Mouse (Mus musculus): Measurements from ENCODE around the gene 1700067K01Rik. TPM values are rescaled to one million over a fixed set of nuclear protein-coding genes. Genes with fewer than 3 reads are reported as not detected.
A peak's percentile ranks its signal among the peaks of the same experiment; 100 is the strongest.

The 1700067K01Rik gene
- polyA plus RNA-seq, 1 experiment from 2014 or later = 0.73 TPM

DNA sequence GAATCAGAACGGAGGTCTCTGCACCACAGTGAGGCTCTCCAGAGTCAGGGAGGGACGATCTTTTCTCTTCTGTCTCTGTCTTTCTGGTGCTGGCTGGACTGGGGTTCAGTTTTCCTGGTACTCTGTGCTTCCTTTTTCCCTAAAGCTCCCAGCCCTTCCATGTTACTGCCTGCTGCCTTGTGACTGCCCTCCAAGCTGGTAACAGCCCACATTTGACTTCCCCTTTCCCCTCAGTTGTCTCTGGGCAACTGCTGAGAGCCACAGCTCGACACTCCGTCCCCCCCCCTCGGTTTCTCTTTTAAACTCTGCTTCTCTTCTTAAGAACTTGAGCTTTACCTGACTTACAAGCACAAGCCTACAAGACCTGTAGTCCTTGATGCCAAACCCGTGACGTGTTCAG, 12.1 kb upstream of the 1700067K01Rik start:
- H3K36me3 ChIP-seq = peaks cover 88% of the 10 kb centered on the region
- ATAC-seq (ENCODE audit: insufficient number of reproducible peaks, insufficient read depth, low FRiP score, low TSS enrichment, low read depth) = no peak
- WGBS = 88% methylated on average over 7 of the region's 7 CpGs

DNA sequence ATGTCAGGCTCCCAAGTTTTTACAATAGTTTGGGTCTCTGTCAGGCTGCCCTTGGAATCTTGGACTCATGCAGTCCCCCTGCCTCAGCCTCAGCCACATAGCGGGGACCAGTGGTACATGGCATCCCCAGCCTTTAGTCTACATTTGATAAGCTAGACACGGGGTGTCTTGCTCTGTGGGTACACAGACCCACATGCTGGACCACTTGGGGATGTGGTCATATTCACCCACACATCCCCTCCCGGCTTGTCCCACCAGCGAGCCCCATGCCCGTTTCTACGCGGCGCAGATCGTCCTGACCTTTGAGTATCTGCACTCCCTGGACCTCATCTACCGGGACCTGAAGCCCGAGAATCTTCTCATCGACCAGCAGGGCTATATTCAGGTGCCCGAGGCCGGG, 11.1 kb upstream of the 1700067K01Rik start:
- 92% methylated on average over 14 of the region's 14 CpGs for WGBS
- no peak overlapping the region for H3K9ac ChIP-seq
- no peak overlapping the region for H3K27ac ChIP-seq
- H3K9me3 ChIP-seq = no peaks in the 10 kb centered on the region
- no peak overlapping the region for H3K4me2 ChIP-seq
- no peak overlapping the region for H3K4me3 ChIP-seq
- no peaks in the 10 kb centered on the region for H3K4me1 ChIP-seq
- no peaks in the 10 kb centered on the region for H3K27me3 ChIP-seq
- no peak for ATAC-seq (ENCODE audit: insufficient number of reproducible peaks, insufficient read depth, low FRiP score, low TSS enrichment, low read depth)
- peaks cover 88% of the 10 kb centered on the region for H3K36me3 ChIP-seq

More for the DNA sequence above, 12.1 kb upstream of the 1700067K01Rik start:
- Histone ChIP-seq H3K4me1 (no peaks in the 10 kb centered on the region), H3K4me3 (no peak overlapping the region), H3K9me3 (no peaks in the 10 kb centered on the region), H3K27ac (no peak overlapping the region), H3K9ac (no peak overlapping the region), H3K4me2 (no peak overlapping the region), H3K27me3 (no peaks in the 10 kb centered on the region)

DNA sequence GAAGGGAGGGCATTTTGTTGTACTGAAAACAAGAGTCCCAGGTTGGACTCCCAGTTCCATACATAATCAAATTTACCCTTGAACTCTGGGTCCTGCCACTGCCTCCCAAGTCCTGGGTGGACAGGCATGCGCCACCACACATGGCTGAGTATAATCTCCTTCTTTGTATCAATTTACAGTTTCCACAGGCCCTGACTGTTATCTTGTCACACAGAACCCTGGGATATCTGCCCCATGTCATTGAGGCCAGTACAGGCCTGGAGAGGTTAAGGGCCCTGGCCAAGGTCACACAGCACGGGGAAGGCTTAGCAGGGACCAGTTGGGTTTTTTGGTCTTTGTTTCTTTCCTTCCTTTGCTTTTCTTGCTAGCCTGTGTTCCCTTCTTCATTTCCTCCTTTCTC, 8.8 kb upstream of the 1700067K01Rik start:
- no peak overlapping the region for H3K4me2 ChIP-seq

DNA sequence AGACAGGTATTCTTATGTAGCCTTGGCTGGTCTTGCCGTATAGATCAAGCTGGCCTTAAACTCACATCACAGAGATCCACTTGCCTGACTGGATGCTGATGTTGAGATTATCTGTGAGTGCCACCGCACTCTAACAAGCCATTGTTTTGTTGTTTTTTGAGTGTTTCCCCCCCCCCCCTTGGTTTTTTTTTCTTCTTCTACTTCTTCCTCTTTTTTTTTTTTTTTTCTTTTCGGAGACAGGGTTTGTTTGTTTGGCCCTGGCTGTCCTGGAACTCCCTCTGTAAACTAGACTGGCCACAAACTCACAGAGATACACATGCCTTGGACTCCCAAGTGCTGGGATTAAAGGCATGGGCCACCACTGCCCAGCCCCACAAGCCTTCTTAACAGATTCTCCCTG, 7.3 kb upstream of the 1700067K01Rik start:
- ATAC-seq (ENCODE audit: insufficient number of reproducible peaks, insufficient read depth, low FRiP score, low TSS enrichment, low read depth) = no peak
- H3K9me3 ChIP-seq = no peaks in the 10 kb centered on the region
- WGBS = 84% methylated on average over 3 of the region's 3 CpGs
- H3K4me2 ChIP-seq = no peak overlapping the region
- no peak overlapping the region for H3K4me3 ChIP-seq
- H3K27ac ChIP-seq = no peak overlapping the region
- peaks cover 52% of the 10 kb centered on the region for H3K36me3 ChIP-seq
- H3K4me1 ChIP-seq = peaks cover 12% of the 10 kb centered on the region
- no peak overlapping the region for H3K9ac ChIP-seq
- no peaks in the 10 kb centered on the region for H3K27me3 ChIP-seq

More for the DNA sequence above, 8.8 kb upstream of the 1700067K01Rik start:
- no peaks in the 10 kb centered on the region for H3K9me3 ChIP-seq
- H3K27me3 ChIP-seq = no peaks in the 10 kb centered on the region
- H3K27ac ChIP-seq = no peak overlapping the region
- no peak for ATAC-seq (ENCODE audit: insufficient number of reproducible peaks, insufficient read depth, low FRiP score, low TSS enrichment, low read depth)
- no peak overlapping the region for H3K9ac ChIP-seq
- WGBS = 82% methylated on average over 2 of the region's 2 CpGs
- H3K4me3 ChIP-seq = no peak overlapping the region
- H3K36me3 ChIP-seq = peaks cover 67% of the 10 kb centered on the region
- H3K4me1 ChIP-seq = peaks cover 7% of the 10 kb centered on the region

DNA sequence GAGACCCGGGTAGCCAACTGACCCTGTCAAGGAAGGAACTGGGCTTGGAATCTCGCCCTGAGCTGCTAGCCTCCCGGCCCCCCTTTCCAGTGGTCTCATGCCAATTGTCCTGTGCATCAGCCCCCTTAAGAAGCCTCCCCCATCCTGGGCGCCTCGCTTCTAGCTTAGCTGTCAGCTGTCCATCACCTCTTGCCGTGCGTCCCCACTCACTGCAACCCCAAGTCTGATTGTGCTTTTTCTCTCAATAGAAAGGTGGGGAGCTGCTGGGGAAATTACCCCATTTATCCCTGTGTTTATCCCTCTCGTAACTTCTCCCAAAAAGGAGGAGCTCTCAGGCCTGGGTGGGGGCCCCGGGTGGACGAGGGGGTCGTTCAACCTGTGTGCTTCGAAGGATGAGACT, 5.3 kb upstream of the 1700067K01Rik start:
- no peak for ATAC-seq (ENCODE audit: insufficient number of reproducible peaks, insufficient read depth, low FRiP score, low TSS enrichment, low read depth)
- H3K27me3 ChIP-seq = no peaks in the 10 kb centered on the region
- peak overlapping the region; percentile 89 for H3K9ac ChIP-seq
- H3K36me3 ChIP-seq = peaks cover 44% of the 10 kb centered on the region
- H3K4me1 ChIP-seq = peaks cover 26% of the 10 kb centered on the region
- no peaks in the 10 kb centered on the region for H3K9me3 ChIP-seq
- peak overlapping the region; percentile 82 for H3K4me3 ChIP-seq
- WGBS = 14% methylated on average over 12 of the region's 12 CpGs
- peak overlapping the region; percentile 99 for H3K27ac ChIP-seq
- peak overlapping the region; percentile 86 for H3K4me2 ChIP-seq

DNA sequence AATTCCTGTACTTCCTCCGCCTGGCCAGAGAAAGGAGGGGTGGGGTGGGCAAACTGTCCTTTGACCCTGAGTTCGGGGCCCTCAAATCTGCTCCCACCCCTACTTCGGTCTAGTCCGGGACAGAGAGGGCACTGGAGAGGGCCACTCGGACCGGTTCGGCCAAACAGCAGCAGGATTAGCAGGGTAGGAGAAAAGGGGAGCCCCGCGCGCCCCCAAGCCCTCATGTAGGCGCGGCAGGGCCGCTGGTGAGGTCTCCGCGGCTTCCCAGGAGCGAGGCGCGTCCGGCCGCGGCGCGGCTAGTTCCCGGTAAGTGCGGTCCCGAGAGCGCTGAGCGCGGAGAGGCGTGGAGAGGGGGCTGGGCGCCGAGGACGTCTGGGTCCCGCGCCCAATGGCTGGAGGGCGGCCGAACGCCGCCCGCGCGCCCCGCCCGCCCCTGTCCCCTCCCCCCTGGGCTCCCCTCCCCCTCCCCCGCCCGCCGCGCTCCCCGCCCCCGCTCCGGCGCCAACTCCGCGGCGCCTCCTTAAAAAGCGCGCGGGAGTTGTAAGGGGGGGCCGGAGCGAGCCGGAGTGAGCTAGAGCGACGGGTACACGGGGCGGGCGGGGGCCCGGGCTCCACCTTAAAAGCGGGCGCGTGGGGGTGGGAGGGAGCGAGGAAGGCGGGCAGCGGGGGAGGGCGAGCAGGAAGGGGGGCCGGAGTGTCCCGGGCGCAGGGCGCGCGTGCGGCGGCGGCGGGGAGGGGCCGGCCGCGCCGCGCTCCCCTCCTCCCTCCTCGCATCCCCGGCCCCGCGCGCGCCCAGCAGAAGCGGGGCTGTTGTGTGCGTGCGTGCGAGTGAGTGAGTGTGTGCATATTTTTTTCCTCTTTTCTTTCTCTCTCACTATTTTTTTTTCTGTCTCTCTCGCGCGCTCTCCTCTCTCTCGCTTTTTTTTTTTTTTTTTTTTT, 4.5 kb upstream of the 1700067K01Rik start:
- Histone ChIP-seq H3K9ac (peak overlapping the region; percentile 90), H3K27ac (peak overlapping the region; percentile 99), H3K4me1 (peaks cover 34% of the 10 kb centered on the region), H3K36me3 (peaks cover 44% of the 10 kb centered on the region), H3K9me3 (no peaks in the 10 kb centered on the region), H3K4me2 (peak overlapping the region; percentile 86), H3K4me3 (peak overlapping the region; percentile 82), H3K27me3 (0 out of 2 replicates have a peak, but pooled peaks cover 5% of the 10 kb centered on the region)
- under 1% methylated on average over 53 of the region's 103 CpGs for WGBS
- ATAC-seq (ENCODE audit: insufficient number of reproducible peaks, insufficient read depth, low FRiP score, low TSS enrichment, low read depth) = peak; percentile 79

DNA sequence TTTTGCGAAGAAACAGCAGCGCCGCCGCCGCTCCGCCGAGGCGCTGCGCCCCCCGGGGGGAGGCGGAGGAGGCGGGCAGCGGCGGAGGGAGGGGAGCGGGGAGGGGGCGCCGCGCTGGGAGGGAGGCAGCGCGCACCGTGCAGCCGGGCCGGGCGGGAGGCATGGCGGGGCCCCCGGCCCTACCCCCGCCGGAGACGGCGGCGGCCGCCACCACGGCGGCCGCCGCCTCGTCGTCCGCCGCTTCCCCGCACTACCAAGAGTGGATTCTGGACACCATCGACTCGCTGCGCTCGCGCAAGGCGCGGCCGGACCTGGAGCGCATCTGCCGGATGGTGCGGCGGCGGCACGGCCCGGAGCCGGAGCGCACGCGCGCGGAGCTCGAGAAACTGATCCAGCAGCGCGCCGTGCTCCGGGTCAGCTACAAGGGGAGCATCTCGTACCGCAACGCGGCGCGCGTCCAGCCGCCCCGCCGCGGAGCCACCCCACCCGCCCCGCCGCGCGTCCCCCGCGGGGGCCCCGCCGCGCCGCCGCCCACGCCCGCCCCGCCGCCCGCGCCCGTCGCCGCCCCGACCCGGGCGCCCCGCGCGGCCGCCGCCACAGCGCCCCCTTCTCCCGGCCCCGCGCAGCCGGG, 3.7 kb upstream of the 1700067K01Rik start, which contains the start of gene Samd1:
Samd1 (plus strand) TSS at position 162 of the 631 bp plus-strand sequence.
- WGBS = under 1% methylated on average over 56 of the region's 112 CpGs
- peaks cover 42% of the 10 kb centered on the region for H3K36me3 ChIP-seq
- peak within 1 kb of the TSS; percentile 82 for H3K4me3 ChIP-seq
- ATAC-seq (ENCODE audit: insufficient number of reproducible peaks, insufficient read depth, low FRiP score, low TSS enrichment, low read depth) = no peak
- peak within 1 kb of the TSS; percentile 99 for H3K27ac ChIP-seq
- peaks cover 36% of the 10 kb centered on the region for H3K4me1 ChIP-seq
- H3K27me3 ChIP-seq = 0 out of 2 replicates have a peak, but pooled peaks cover 5% of the 10 kb centered on the region
- H3K9ac ChIP-seq = peak within 1 kb of the TSS; percentile 90
- H3K4me2 ChIP-seq = peak within 1 kb of the TSS; percentile 86
- H3K9me3 ChIP-seq = no peaks in the 10 kb centered on the region

DNA sequence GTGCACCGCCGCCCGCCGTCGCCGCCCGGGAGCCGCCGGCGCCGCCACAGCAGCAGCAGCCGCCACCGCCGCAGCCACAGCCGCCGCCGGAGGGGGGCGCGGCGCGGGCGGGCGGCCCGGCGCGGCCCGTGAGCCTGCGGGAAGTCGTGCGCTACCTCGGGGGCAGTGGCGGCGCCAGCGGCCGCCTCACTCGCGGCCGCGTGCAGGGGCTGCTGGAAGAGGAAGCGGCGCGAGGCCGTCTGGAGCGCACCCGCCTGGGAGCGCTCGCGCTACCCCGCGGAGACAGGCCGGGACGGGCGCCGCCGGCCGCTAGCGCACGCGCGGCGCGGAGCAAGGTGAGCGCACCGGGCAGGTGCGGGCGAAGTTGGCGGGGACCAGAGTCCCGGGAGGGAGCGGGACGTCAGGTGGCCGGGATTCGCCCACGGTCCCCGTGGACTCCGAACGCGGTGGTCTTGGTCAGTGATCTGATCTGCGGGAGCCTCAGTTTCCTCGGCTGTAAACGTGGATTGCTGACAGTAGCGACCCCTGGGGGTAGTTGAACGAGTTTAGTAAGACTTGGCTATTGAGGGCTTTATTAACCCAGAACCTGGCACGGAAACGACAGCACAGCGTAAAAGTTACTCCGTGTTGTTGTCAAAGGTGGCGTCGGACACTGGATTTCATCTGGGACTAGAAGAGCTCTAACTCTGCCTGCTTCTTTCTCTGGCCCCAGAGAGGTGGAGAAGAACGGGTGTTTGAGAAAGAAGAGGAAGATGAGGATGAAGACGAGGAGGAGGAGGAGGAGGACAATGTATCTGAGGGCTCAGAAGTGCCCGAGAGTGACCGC, 2.9 kb upstream of the 1700067K01Rik start:
- peaks cover 44% of the 10 kb centered on the region for H3K4me1 ChIP-seq
- H3K9ac ChIP-seq = peak overlapping the region; percentile 83
- peak overlapping the region; percentile 82 for H3K4me3 ChIP-seq
- 1% methylated on average over 68 of the region's 92 CpGs for WGBS
- H3K4me2 ChIP-seq = peak overlapping the region; percentile 77
- no peak for ATAC-seq (ENCODE audit: insufficient number of reproducible peaks, insufficient read depth, low FRiP score, low TSS enrichment, low read depth)
- no peaks in the 10 kb centered on the region for H3K9me3 ChIP-seq
- 0 out of 2 replicates have a peak, but pooled peaks cover 5% of the 10 kb centered on the region for H3K27me3 ChIP-seq
- peak overlapping the region; percentile 89 for H3K27ac ChIP-seq
- H3K36me3 ChIP-seq = peaks cover 39% of the 10 kb centered on the region

DNA sequence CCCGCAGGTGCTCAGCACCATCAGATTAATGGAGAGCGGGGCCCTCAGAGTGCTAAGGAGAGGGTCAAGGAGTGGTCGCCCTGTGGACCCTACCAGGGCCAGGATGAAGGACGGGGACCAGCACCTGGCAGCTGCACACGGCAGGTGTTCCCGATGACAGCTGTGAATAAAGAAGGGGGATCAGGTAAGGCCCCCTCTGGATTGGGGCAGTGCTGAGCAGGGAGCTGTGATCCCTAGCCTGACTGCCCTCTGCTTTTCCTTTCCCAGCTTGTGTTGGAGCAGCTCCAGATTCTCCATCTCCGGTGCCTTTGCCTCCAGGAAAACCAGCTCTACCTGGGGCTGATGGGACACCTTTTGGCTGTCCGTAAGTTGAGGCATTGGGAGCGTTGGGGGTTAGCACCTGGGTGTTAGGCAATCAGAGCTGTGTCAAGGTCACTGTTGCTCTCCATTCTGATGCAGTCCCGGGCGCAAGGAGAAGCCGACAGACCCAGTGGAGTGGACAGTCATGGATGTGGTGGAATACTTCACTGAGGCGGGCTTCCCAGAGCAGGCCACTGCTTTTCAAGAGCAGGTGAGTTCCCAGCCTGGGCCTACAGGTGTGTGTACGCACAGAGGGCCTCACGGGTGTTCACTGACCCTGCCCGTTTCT, 2.1 kb upstream of the 1700067K01Rik start:
- ATAC-seq (ENCODE audit: insufficient number of reproducible peaks, insufficient read depth, low FRiP score, low TSS enrichment, low read depth) = no peak
- Histone ChIP-seq H3K27ac (no peak overlapping the region), H3K9ac (peak overlapping the region; percentile 83), H3K4me2 (peak overlapping the region; percentile 77), H3K27me3 (0 out of 2 replicates have a peak, but pooled peaks cover 5% of the 10 kb centered on the region), H3K4me3 (peak overlapping the region; percentile 82), H3K4me1 (peaks cover 50% of the 10 kb centered on the region), H3K36me3 (peaks cover 34% of the 10 kb centered on the region), H3K9me3 (no peaks in the 10 kb centered on the region)
- WGBS = 62% methylated on average over 16 of the region's 16 CpGs

DNA sequence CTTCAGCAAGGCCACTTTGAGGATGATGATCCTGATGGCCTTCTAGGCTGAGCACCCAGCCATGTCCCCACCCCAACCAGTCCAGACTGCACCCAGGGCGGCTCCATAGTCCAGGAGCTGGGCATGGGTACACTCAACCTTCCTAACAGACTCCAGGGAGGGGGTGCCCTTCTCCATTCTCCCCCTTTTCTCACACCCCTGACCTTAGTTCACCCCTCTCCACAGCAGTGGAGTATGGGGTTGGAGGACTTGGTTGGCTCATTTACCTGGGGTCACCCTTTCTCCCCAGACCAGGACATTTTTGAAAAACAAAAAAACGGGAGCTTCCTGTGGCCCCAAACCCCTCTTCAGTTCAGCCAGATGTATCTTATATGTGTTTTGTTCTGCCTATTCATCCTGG, 1.5 kb upstream of the 1700067K01Rik start:
- H3K36me3 ChIP-seq = peaks cover 28% of the 10 kb centered on the region
- peak overlapping the region; percentile 82; the same call in 1 of the 2 replicates for H3K4me3 ChIP-seq
- H3K9me3 ChIP-seq = no peaks in the 10 kb centered on the region
- H3K27ac ChIP-seq = no peak overlapping the region
- no peak for ATAC-seq (ENCODE audit: insufficient number of reproducible peaks, insufficient read depth, low FRiP score, low TSS enrichment, low read depth)
- 92% methylated on average over 2 of the region's 2 CpGs for WGBS
- peaks cover 52% of the 10 kb centered on the region for H3K4me1 ChIP-seq
- H3K9ac ChIP-seq = peak overlapping the region; percentile 83
- peak overlapping the region; percentile 77 for H3K4me2 ChIP-seq
- 0 out of 2 replicates have a peak, but pooled peaks cover 5% of the 10 kb centered on the region for H3K27me3 ChIP-seq
